Mouse (Mus musculus) kidney, postnatal 0 days (tissue): ENCODE data around the gene Pou3f4. TPM values are rescaled to one million over a fixed set of nuclear protein-coding genes. Genes with fewer than 3 reads are reported as not detected.

Source experiments
- ATAC-seq: fragments of 200-750 bp; cut with Nextera tagmentation; replicated peaks from 2 replicates; pipeline ENCODE4 v1.8.0; 2017; ENCODE audit warnings: low read depth, moderate number of reproducible peaks, moderate TSS enrichment, moderate library complexity; ENCODE audit not compliant: low FRiP score
- DNase-seq: peaks from one replicate; pipeline ENCODE4 v3.0.0-alpha.2; 2016; ENCODE audit warnings: low spot score
- H3K27ac ChIP-seq: fragments of 300-500 bp; sonication (generic); 2 replicates; pipeline ENCODE4 v1.5.1; 2014; ENCODE audit warnings: mild to moderate bottlenecking
- H3K27me3 ChIP-seq: fragments of 300-500 bp; sonication (generic); 2 replicates; pipeline ENCODE4 v1.6.1; 2014; ENCODE audit warnings: low read length, mixed read lengths; ENCODE audit not compliant: insufficient read depth
- H3K36me3 ChIP-seq: fragments of 300-500 bp; sonication (generic); 2 replicates; pipeline ENCODE4 v1.6.1; 2014; ENCODE audit warnings: low read length, mixed read lengths; ENCODE audit not compliant: insufficient read depth
- H3K4me1 ChIP-seq: fragments of 300-500 bp; sonication (generic); replicated peaks from 2 replicates; pipeline ENCODE4 v1.6.1; 2014; ENCODE audit warnings: antibody characterized with exemption, low read length, mixed read lengths; ENCODE audit not compliant: insufficient read depth
- H3K4me2 ChIP-seq: fragments of 300-500 bp; sonication (generic); 2 replicates; pipeline ENCODE4 v1.6.1; 2014; ENCODE audit warnings: mild to moderate bottlenecking, low read length, moderate library complexity, mixed read lengths
- H3K4me3 ChIP-seq: fragments of 300-500 bp; sonication (generic); replicated peaks from 2 replicates; pipeline ENCODE4 v1.5.1; 2014; ENCODE audit warnings: low read depth, low read length
- H3K9ac ChIP-seq: fragments of 300-500 bp; sonication (generic); 2 replicates; pipeline ENCODE4 v1.6.1; 2014; ENCODE audit warnings: low read depth, low read length
- H3K9me3 ChIP-seq: fragments of 300-500 bp; sonication (generic); replicated peaks from 2 replicates; pipeline ENCODE4 v1.6.1; 2016; ENCODE audit warnings: low read length, inconsistent platforms, mixed read lengths
- CTCF ChIP-seq: IDR thresholded peaks from 2 replicates; pipeline ENCODE4 v1.5.1; 2016; ENCODE audit warnings: antibody characterized with exemption, low read depth, mild to moderate bottlenecking, moderate library complexity
- WGBS: fragments of 180-500 bp; shearing (Covaris S2); extraction: QIAGEN DNeasy Blood & Tissue Kit; methylation state at CpG from one replicate; pipeline ENCODE4 v1.1.7; 2014; 5-methylcytosine and 5-hydroxymethylcytosine counted together
- polyA plus RNA-seq: library from polyadenylated mRNA; unstranded; fragments of >200 nt; fragmentation: Nextera tagmentation; extraction: Ambion mirVana; gene quantifications from 2 replicates; pipeline ENCODE4 v1.2.1, GENCODE M21; 2015

Pou3f4 gene
- polyA plus RNA-seq, 1 experiment from 2014 or later, result 0.04 TPM

DNA sequence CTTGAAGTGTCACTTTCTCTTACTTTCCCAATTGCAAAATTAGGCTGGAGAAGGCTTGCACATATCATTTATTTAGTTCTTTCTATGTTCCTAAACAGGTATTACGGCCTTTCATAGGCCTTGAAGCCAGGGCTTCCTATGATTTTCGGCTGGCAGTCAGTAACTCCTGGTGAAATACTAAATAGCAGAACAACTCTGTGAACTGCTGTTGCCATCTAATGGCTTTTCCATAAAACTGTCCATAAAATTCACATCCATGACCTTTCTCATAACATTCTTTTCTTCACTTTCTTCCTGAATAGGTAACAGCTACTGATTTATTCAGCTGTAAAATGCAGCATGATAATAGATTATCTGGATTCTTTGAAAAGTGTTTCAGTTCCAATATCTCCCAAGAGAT lies 23.4 kb downstream of the Pou3f4 start:
- ATAC-seq (no peak), DNase-seq (no peak)
- no peak overlapping the region for H3K4me2 ChIP-seq
- no peaks in the 10 kb centered on the region for H3K4me1 ChIP-seq
- WGBS, result 67% methylated on average over 2 of the region's 2 CpGs
- TF ChIP-seq CTCF, result no peak
- H3K9ac ChIP-seq, result no peak overlapping the region
- no peaks in the 10 kb centered on the region for H3K36me3 ChIP-seq
- no peak overlapping the region for H3K27ac ChIP-seq
- H3K4me3 ChIP-seq, result no peak overlapping the region
- no peaks in the 10 kb centered on the region for H3K27me3 ChIP-seq
- H3K9me3 ChIP-seq, result no peaks in the 10 kb centered on the region

- no peak overlapping the region for H3K4me3 ChIP-seq
- ATAC-seq (no peak), DNase-seq (no peak)
- no peak overlapping the region for H3K4me2 ChIP-seq
- 74% methylated on average over 2 of the region's 2 CpGs for WGBS
- H3K27ac ChIP-seq, result no peak overlapping the region
- TF ChIP-seq CTCF, result no peak
- no peaks in the 10 kb centered on the region for H3K36me3 ChIP-seq
- no peak overlapping the region for H3K9ac ChIP-seq
- H3K4me1 ChIP-seq, result no peaks in the 10 kb centered on the region
- no peaks in the 10 kb centered on the region for H3K27me3 ChIP-seq
- no peaks in the 10 kb centered on the region for H3K9me3 ChIP-seq
Measured at GRCm38 (mm10) chrX:110851300-110851699, 37.2 kb downstream of the Pou3f4 start.
